Mouse (Mus musculus) spleen, adult 2 months (tissue): ENCODE data around the gene Pitx2. TPM values are rescaled to one million over a fixed set of nuclear protein-coding genes. Genes with fewer than 3 reads are reported as not detected.

Experiments used
- DNase-seq, 2 experiments: peaks; one replicate each; pipeline versions ENCODE4 v3.0.0 to v3.0.0-alpha.2; 2012 to 2021; ENCODE audit warnings: low spot score in 2 of 2, low read depth in 1 of 2
- H3K27ac ChIP-seq: fragments of 200-500 bp; 2 replicates; pipeline ENCODE4 v1.5.1; 2012; ENCODE audit warnings: low read length, inconsistent platforms; ENCODE audit not compliant: insufficient read depth
- H3K27me3 ChIP-seq: fragments of 200-500 bp; 2 replicates; pipeline ENCODE4 v1.6.1; 2012; ENCODE audit warnings: mild to moderate bottlenecking, moderate library complexity, low read length, inconsistent platforms; ENCODE audit not compliant: control insufficient read depth, insufficient read depth
- H3K36me3 ChIP-seq: fragments of 200-500 bp; 2 replicates; pipeline ENCODE4 v1.6.1; 2012; ENCODE audit warnings: mild to moderate bottlenecking, low read length, inconsistent platforms; ENCODE audit not compliant: control insufficient read depth, insufficient read depth
- H3K4me1 ChIP-seq: fragments of 200-500 bp; 2 replicates; pipeline ENCODE4 v1.6.1; 2011; ENCODE audit warnings: inconsistent platforms; ENCODE audit not compliant: control insufficient read depth, insufficient read depth, insufficient read length
- H3K4me3 ChIP-seq: fragments of 200-500 bp; 2 replicates; pipeline ENCODE4 v1.5.1; 2011; ENCODE audit warnings: mild to moderate bottlenecking, inconsistent platforms; ENCODE audit not compliant: insufficient read depth, insufficient read length; ENCODE audit errors: extremely low read depth
- CTCF ChIP-seq: fragments of 200-500 bp; IDR thresholded peaks from 2 replicates; pipeline ENCODE4 v1.5.1; 2011; ENCODE audit warnings: mild to moderate bottlenecking, inconsistent platforms; ENCODE audit not compliant: insufficient read depth, insufficient read length, insufficient replicate concordance; ENCODE audit errors: extremely low read depth
- POLR2A ChIP-seq: fragments of 200-500 bp; IDR thresholded peaks from 2 replicates; pipeline ENCODE4 v1.6.1; 2011; ENCODE audit warnings: low read depth, low read length, inconsistent platforms
- WGBS: fragments of 180-500 bp; shearing (Covaris S2); methylation state at CpG from one replicate; pipeline ENCODE4 v1.1.7; 2018; 5-methylcytosine and 5-hydroxymethylcytosine counted together
- polyA plus RNA-seq: library from polyadenylated mRNA; depleted of rRNA; stranded (reverse); fragments of >200 nt; gene quantifications from 2 replicates; pipeline ENCODE4 v1.2.3, GENCODE M21; 2012; rRNA removed

Pitx2 gene
- polyA plus RNA-seq, 1 experiment: not detected

- Histone ChIP-seq H3K4me3 (no peak overlapping the region), H3K27ac (no peak overlapping the region), H3K27me3 (no peaks in the 10 kb centered on the region), H3K36me3 (no peaks in the 10 kb centered on the region), H3K4me1 (no peaks in the 10 kb centered on the region)
- 75% methylated on average over 13 of the region's 13 CpGs for WGBS
- no peak for TF ChIP-seq POLR2A
- no peak for TF ChIP-seq CTCF
- no peak for DNase-seq
Observed at GRCm38 (mm10) chr3:129238664-129239258, 39.1 kb downstream of the Pitx2 start.

- DNase-seq: no peak
- no peak for TF ChIP-seq POLR2A
- no peak for TF ChIP-seq CTCF
- 86% methylated on average over 9 of the region's 9 CpGs for WGBS
- Histone ChIP-seq H3K27ac (no peak overlapping the region), H3K27me3 (no peaks in the 10 kb centered on the region), H3K4me1 (no peaks in the 10 kb centered on the region), H3K4me3 (no peak overlapping the region), H3K36me3 (no peaks in the 10 kb centered on the region)
Observed at GRCm38 (mm10) chr3:129250997-129251396, 51.3 kb downstream of the Pitx2 start.

DNA sequence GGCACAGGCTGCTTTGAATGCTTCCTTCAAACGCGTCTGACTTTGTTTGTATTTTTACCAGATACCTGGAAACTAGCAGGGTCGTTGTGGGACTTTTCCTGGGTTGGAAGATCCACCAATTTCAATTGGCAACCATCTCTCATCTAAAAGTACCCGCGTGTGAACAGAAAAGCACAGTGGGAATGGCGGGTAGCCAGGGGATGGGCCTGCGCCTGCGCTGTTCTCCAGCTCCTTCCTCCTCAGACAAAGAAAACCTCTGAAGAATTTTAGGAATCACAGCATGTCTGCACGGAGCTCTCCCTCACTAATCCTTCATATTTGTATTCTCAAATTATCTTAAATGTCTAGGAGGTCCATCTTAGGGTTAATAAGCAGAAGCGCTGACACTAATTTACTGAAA, 54.6 kb downstream of the Pitx2 start:
- no peak for DNase-seq
- H3K4me3 ChIP-seq: no peak overlapping the region
- H3K27me3 ChIP-seq: no peaks in the 10 kb centered on the region
- TF ChIP-seq CTCF (no peak), POLR2A (no peak)
- H3K36me3 ChIP-seq: no peaks in the 10 kb centered on the region
- no peak overlapping the region for H3K27ac ChIP-seq
- 72% methylated on average over 10 of the region's 10 CpGs for WGBS
- no peaks in the 10 kb centered on the region for H3K4me1 ChIP-seq

DNA sequence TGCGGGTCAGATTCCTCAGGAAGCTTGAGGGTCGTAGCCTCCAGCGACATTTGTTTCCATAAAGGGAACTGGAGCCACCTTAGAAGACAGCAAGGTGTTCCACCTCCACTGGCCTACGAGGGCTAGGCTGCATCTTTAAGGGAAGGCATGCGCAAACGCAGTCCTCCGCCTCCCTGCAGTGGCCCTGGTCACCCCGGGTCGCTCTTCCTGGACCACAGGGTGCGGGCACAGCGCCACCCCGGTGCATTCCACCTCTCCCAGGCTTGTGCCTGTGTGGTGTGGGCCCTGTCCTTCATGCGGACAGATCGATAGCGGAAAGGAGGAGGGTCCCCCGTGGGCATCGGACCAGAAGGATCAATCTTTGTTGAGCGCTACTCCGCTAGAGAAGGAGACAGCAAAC, 56.6 kb downstream of the Pitx2 start:
- no peaks in the 10 kb centered on the region for H3K4me1 ChIP-seq
- no peak for TF ChIP-seq POLR2A
- no peak for TF ChIP-seq CTCF
- H3K4me3 ChIP-seq: no peak overlapping the region

GRCm38 (mm10) chr3:129256766-129257165, 57.1 kb downstream of the Pitx2 start:
- H3K36me3 ChIP-seq: no peaks in the 10 kb centered on the region
- H3K27ac ChIP-seq: no peak overlapping the region
- no peak for TF ChIP-seq POLR2A
- no peak for TF ChIP-seq CTCF
- no peaks in the 10 kb centered on the region for H3K4me1 ChIP-seq
- WGBS: 64% methylated on average over 8 of the region's 8 CpGs
- no peak for DNase-seq
- no peak overlapping the region for H3K4me3 ChIP-seq
- no peaks in the 10 kb centered on the region for H3K27me3 ChIP-seq

More for the DNA sequence above, 56.6 kb downstream of the Pitx2 start:
- H3K27ac ChIP-seq: no peak overlapping the region
- 67% methylated on average over 19 of the region's 19 CpGs for WGBS
- H3K36me3 ChIP-seq: no peaks in the 10 kb centered on the region
- DNase-seq: no peak
- no peaks in the 10 kb centered on the region for H3K27me3 ChIP-seq

GRCm38 (mm10) chr3:129258497-129258896, 58.8 kb downstream of the Pitx2 start:
- TF ChIP-seq CTCF: no peak
- no peak for TF ChIP-seq POLR2A
- Histone ChIP-seq H3K4me3 (no peak overlapping the region), H3K36me3 (no peaks in the 10 kb centered on the region), H3K4me1 (no peaks in the 10 kb centered on the region), H3K27ac (no peak overlapping the region), H3K27me3 (no peaks in the 10 kb centered on the region)
- DNase-seq: no peak
- 84% methylated on average over 5 of the region's 5 CpGs for WGBS

Other genes with a start within 250 kb of the Pitx2 start
- 0.30 and 0.53 TPM in 2 replicates for gene Enpep, start 132.8 kb downstream of the Pitx2 start, polyA plus RNA-seq